Mouse (Mus musculus) lung, embryonic 16.5 days (tissue): ENCODE measurements around the gene Psmd6. TPM values are rescaled to one million over a fixed set of nuclear protein-coding genes. Genes with fewer than 3 reads are reported as not detected.

Experiments used
- ATAC-seq: fragments of 200-750 bp; cut with Nextera tagmentation; 2 replicates; pipeline ENCODE4 v1.8.0; 2017; ENCODE audit warnings: low read depth, mild to moderate bottlenecking, moderate library complexity
- H3K27ac ChIP-seq: fragments of 300-500 bp; sonication (generic); 2 replicates; pipeline ENCODE4 v1.5.1; 2014; ENCODE audit warnings: mild to moderate bottlenecking, control low read depth, low read length
- H3K27me3 ChIP-seq: fragments of 300-500 bp; sonication (generic); 2 replicates; pipeline ENCODE4 v1.6.1; 2014; ENCODE audit warnings: low read depth, low read length, mixed read lengths; ENCODE audit not compliant: control insufficient read depth, insufficient read depth
- H3K36me3 ChIP-seq: fragments of 300-500 bp; sonication (generic); 2 replicates; pipeline ENCODE4 v1.6.1; 2014; ENCODE audit warnings: low read length; ENCODE audit not compliant: control insufficient read depth, insufficient read depth
- H3K4me1 ChIP-seq: fragments of 300-500 bp; sonication (generic); replicated peaks from 2 replicates; pipeline ENCODE4 v1.6.1; 2014; ENCODE audit warnings: low read length, mixed read lengths; ENCODE audit not compliant: control insufficient read depth, insufficient read depth
- H3K4me2 ChIP-seq: fragments of 300-500 bp; sonication (generic); 2 replicates; pipeline ENCODE4 v1.6.1; 2014; ENCODE audit warnings: low read depth, low read length, control low read depth
- H3K4me3 ChIP-seq: fragments of 300-500 bp; sonication (generic); 2 replicates; pipeline ENCODE4 v1.5.1; 2014; ENCODE audit warnings: mild to moderate bottlenecking, low read length, control low read depth
- H3K9ac ChIP-seq: fragments of 300-500 bp; sonication (generic); 2 replicates; pipeline ENCODE4 v1.6.1; 2014; ENCODE audit warnings: low read length, control low read depth
- H3K9me3 ChIP-seq: fragments of 300-500 bp; sonication (generic); 2 replicates; pipeline ENCODE4 v1.6.1; 2016; ENCODE audit warnings: low read length; ENCODE audit not compliant: control insufficient read depth
- WGBS: fragments of 180-500 bp; shearing (Covaris S2); extraction: QIAGEN DNeasy Blood & Tissue Kit; methylation state at CpG from one replicate; pipeline ENCODE4 v1.1.7; 2014; 5-methylcytosine and 5-hydroxymethylcytosine counted together
- polyA plus RNA-seq: library from polyadenylated mRNA; unstranded; fragments of >200 nt; fragmentation: Nextera tagmentation; extraction: Ambion mirVana; gene quantifications from 2 replicates; pipeline ENCODE4 v1.2.1, GENCODE M21; 2015

Gene Psmd6
- polyA plus RNA-seq, 1 experiment from 2014 or later: 209 TPM

GRCm38 (mm10) chr14:14067648-14068472 lies 52.9 kb downstream of the Psmd6 start:
- peak; percentile 55 for ATAC-seq
- Histone ChIP-seq H3K4me3 (peak overlapping the region; percentile 26), H3K9ac (peak overlapping the region; percentile 21), H3K36me3 (no peaks in the 10 kb centered on the region), H3K4me2 (peak overlapping the region; percentile 32), H3K27ac (peak overlapping the region; percentile 85), H3K27me3 (no peaks in the 10 kb centered on the region), H3K4me1 (peaks cover 36% of the 10 kb centered on the region), H3K9me3 (no peaks in the 10 kb centered on the region)
- WGBS: 17% methylated on average over 10 of the region's 10 CpGs

DNA sequence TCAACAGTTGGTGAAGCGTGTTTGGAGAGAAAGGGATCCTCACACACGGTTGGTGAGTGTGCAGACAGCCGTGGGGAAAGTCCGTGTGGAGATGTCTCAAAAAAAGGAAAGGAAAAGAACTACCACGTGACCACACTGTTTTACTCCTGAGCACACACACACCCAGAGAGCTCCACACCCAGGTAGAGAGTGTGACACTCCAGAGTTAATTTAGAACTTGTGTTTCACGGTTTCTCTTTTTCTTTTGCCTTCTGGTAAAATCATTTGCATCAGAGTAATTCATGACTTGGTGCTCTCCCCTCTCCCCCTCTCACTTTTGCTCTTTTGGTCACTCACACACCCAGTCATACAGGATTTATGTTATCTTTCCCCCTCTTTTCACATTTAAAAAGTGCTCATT lies 54.5 kb downstream of the Psmd6 start:
- Histone ChIP-seq H3K4me1 (peaks cover 32% of the 10 kb centered on the region), H3K36me3 (no peaks in the 10 kb centered on the region), H3K4me2 (no peak overlapping the region), H3K9me3 (no peaks in the 10 kb centered on the region), H3K27ac (peak overlapping the region; percentile 15; the same call in 1 of the 2 replicates), H3K9ac (no peak overlapping the region), H3K27me3 (no peaks in the 10 kb centered on the region), H3K4me3 (no peak overlapping the region)
- no peak for ATAC-seq
- 69% methylated on average over 6 of the region's 6 CpGs for WGBS

DNA sequence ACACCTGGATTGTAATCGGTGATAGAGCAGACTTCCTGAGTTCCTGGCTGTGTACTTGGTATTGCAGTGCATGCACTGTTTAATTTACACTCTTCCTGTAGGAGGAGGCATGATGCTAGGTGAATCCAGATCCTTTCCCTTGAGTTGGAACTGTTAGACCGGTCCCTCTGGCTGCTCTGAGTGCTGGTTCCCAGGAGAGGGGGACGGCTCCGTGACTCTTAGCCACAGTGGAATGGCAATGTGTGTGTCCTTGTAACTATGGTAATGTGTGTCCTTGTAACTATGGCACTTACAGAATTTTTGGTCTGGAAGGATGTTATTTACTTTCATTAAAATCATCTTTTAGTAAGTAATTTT lies 55.7 kb downstream of the Psmd6 start:
- Histone ChIP-seq H3K4me1 (peaks cover 29% of the 10 kb centered on the region), H3K27ac (peak overlapping the region; percentile 53), H3K27me3 (no peaks in the 10 kb centered on the region), H3K9me3 (no peaks in the 10 kb centered on the region), H3K9ac (no peak overlapping the region), H3K4me2 (no peak overlapping the region), H3K36me3 (no peaks in the 10 kb centered on the region), H3K4me3 (no peak overlapping the region)
- ATAC-seq: peak; percentile 63
- WGBS: 35% methylated on average over 4 of the region's 4 CpGs

GRCm38 (mm10) chr14:14064486-14065141 lies 56.2 kb downstream of the Psmd6 start:
- Histone ChIP-seq H3K9ac (no peak overlapping the region), H3K36me3 (no peaks in the 10 kb centered on the region), H3K4me2 (no peak overlapping the region), H3K27ac (peak overlapping the region; percentile 53), H3K4me3 (no peak overlapping the region), H3K27me3 (no peaks in the 10 kb centered on the region), H3K4me1 (peaks cover 29% of the 10 kb centered on the region), H3K9me3 (no peaks in the 10 kb centered on the region)
- peak; percentile 81 for ATAC-seq
- WGBS: 25% methylated on average over 5 of the region's 5 CpGs

DNA sequence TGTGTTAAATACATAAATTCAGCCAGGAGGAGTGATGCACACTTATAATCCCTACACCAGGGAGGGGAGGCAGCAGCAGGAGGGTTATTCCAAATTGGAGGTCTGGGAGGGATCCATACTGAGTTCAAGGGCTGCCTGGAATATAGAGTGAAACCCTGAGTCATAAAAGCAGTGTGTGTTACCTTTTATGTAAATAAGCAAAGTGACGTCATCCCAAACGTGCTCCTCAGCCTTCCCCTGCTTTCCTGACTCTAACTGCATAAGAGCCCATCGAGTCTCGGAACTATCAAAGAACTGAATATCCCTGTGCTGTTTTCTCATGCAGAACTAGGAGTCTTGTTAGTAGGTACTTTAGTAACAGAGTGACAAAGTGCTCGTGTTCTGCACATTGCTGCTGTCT lies 57.4 kb downstream of the Psmd6 start:
- no peak overlapping the region for H3K4me3 ChIP-seq
- no peak for ATAC-seq
- no peak overlapping the region for H3K27ac ChIP-seq
- no peak overlapping the region for H3K9ac ChIP-seq
- no peak overlapping the region for H3K4me2 ChIP-seq
- H3K36me3 ChIP-seq: peaks cover under 1% of the 10 kb centered on the region; the same call in 1 of the 2 replicates
- WGBS: 48% methylated on average over 5 of the region's 5 CpGs
- no peaks in the 10 kb centered on the region for H3K9me3 ChIP-seq
- no peaks in the 10 kb centered on the region for H3K27me3 ChIP-seq
- peaks cover 23% of the 10 kb centered on the region for H3K4me1 ChIP-seq

- Histone ChIP-seq H3K27me3 (no peaks in the 10 kb centered on the region), H3K27ac (no peak overlapping the region), H3K9me3 (no peaks in the 10 kb centered on the region), H3K4me2 (no peak overlapping the region), H3K36me3 (peaks cover 4% of the 10 kb centered on the region; the same call in 1 of the 2 replicates), H3K9ac (no peak overlapping the region), H3K4me3 (no peak overlapping the region), H3K4me1 (peaks cover 19% of the 10 kb centered on the region)
- ATAC-seq: no peak
- WGBS: 79% methylated on average over 11 of the region's 11 CpGs
Observed at GRCm38 (mm10) chr14:14062531-14063245, 58.1 kb downstream of the Psmd6 start.

Other genes with a start within 250 kb of the Psmd6 start
- 0.05 and 0.06 TPM in 2 replicates for gene Gm281, start 206.5 kb downstream of the Psmd6 start, polyA plus RNA-seq
- gene Atxn7, start 159.5 kb downstream of the Psmd6 start, polyA plus RNA-seq: 4.0 and 4.3 TPM in 2 replicates
- 165 and 166 TPM in 2 replicates for gene Thoc7, start 159.1 kb downstream of the Psmd6 start, polyA plus RNA-seq
- gene Olfr720, start 65.9 kb upstream of the Psmd6 start, polyA plus RNA-seq: not detected in 2 replicates
- not detected in 2 replicates for gene Olfr31, start 201.8 kb upstream of the Psmd6 start, polyA plus RNA-seq
- gene Il3ra, start 225.3 kb upstream of the Psmd6 start, polyA plus RNA-seq: 9.9 and 12.5 TPM in 2 replicates